Mouse (Mus musculus) spleen, postnatal 4 days (tissue): Measurements from ENCODE around the gene Ccdc169.
"Not testable (repeated sequence)": the region's sequence is repeated elsewhere in the genome, so short reads cannot be mapped to it uniquely, and the experiment has no call there.

Experiments
- DNase-seq, 2 experiments: peaks; one replicate each; pipeline ENCODE4 v3.0.0; 2022; ENCODE audit warnings: low spot score in 2 of 2

Ccdc169 gene

DNA sequence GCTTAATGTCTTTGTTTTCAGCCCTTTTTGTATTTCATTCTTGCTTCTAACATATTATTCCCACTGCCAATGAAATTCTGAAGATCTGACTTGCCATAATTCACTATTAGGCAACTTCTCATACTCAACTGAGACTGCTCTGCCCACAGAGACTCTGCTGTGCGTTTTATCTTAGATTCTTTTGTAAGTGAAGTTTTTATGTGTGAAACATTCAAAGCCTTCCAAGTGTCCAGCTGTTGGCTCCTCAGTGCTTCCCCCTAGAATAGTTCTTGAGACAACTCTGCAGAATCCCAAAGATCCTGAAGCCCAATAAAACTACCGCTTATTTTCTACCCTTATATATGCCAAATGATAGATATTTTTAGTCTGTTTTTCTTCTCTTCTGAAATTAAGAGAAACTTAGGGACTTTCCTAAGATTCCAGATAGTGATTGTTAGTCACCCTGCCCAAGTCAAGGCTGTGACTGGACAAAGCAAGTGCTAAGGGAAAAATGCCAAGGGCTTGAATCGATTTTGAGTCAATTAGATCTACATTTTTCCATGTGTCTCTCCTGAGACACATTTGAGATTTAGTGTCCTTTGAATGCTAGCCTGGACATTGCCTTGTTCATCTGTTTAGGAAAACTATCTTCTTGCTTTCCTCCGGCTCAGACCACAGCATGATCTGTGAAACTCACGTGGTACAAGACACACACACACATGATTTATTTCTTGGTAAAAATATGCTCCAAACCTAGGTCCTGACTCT is 58.6 kb downstream of the Ccdc169 start:
- no peak for DNase-seq

- no peak for DNase-seq
Observed at GRCm38 (mm10) chr3:55196328-55196710, 59.2 kb downstream of the Ccdc169 start.

DNA sequence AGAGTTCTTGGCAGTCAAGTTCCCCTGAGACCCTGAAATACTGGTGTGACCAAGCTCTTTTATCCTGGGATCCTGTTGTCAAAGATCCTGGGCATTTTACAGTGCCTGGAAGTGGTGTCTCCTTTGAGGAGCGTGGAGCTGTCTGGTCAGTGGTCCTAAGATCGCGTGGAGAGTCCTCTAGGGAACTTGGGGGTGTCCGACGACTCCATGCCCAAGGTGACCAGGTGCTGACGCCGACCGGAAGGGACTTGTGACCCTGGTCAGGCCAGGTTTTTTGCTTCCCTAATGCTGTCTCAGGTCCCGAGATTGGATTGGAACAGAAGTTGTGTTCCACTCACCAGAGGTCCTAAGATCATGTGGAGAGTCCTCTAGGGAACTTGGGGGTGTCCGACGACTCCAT is 66.5 kb downstream of the Ccdc169 start:
- DNase-seq = not testable (repeated sequence)

DNA sequence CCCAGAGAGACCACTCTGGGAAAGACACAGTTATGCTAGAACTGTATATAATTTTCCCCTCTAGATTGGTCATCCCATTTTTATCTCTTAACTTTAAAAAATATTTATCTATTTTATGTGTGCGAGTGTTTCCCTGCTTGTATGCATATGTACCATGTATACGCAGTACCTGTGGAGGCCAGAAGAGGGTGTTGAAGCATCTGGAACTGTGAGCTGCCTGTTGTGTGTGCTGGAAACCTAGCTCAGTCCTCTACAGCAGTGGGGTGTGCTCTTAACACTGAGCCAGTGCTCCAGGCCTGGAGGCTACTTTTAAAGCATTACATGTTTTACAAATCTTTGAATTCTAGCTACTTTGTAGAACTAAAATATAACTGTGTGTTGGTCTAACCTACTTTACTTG is 69.3 kb downstream of the Ccdc169 start:
- no peak for DNase-seq

DNA sequence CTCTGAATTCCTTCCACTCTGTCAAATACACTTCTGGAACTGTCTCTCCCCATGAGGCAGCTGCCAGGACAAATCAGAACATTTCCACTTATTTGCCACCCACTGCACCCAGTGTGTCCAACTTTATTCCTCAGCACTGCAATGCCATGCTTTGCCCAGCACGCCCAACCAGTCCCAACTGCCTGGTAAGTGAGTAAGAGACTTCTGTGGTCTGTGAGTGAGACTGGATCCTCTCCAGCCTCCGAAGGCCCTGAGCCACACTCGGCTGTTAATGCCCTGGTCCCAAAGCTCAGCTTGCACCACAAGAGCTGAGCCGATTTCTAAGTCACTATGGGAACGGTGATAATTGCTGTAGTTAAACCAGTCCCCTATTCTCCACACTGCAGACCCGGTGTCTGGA is 70.5 kb downstream of the Ccdc169 start:
- no peak for DNase-seq

DNA sequence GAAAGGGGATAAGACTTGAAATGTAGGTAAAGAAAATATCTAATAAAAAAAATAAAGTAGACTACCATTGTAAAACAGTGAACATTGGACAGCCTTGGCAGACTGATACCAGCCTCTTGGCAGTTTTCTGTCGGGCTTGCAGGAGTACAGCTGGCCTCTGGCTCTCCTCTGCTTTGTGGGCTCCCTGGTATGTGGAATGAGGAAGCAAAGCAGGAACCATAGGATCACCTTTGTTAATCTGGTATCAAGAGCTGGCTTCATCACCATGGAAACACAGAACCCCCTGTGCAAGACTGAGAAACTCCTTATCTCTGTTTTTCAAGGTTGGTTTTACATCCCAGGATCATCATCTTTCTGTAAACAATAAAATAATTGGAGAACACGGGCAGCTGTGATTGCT is 75.1 kb downstream of the Ccdc169 start:
- no peak for DNase-seq

DNA sequence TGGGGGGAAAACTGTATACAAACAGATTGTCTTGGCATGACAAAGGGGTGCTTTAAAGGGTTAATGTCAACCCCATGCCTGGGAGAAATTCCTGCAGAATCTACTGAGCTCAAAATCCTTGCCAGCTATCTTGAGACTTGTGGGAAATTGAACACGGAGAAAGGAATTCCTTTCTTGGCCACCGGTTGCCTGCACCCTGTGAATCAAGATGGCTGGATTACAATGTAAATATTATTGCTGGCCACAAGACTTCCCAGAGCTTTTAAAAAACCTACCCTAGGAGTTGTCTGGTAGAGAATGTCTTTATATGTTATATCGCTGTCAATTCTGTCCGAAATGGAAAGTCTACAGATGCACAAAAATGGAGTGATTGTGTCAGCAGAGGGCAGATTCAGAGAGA is 76.6 kb downstream of the Ccdc169 start:
- DNase-seq = no peak

GRCm38 (mm10) chr3:55214413-55214812 is 77.3 kb downstream of the Ccdc169 start:
- no peak for DNase-seq

DNA sequence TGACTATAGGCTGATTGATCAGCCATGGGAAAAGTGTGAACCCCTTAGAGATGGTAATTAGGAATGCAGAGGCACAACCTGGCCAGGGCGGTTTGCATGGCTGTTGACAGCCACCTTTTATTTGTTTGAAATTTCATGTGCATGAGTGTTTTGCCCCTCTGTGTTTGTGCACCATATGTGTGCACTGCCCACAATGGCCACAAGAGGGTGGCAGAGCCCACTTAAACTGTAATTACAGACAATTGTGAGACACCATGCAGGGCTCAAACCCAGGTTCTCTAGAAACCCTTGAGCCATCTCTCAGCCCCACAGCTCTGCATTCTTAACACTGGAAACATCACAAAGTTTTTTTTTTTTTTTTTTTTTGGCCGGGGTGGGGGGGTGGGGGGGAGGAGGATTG is 85.4 kb downstream of the Ccdc169 start:
- DNase-seq = peak in 1 of 2 experiments; percentile 32
